Mouse (Mus musculus): ENCODE data around the gene Slc35f1. TPM values are rescaled to one million over a fixed set of nuclear protein-coding genes. Genes with fewer than 3 reads are reported as not detected.
"Not testable (repeated sequence)": the region's sequence is repeated elsewhere in the genome, so short reads cannot be mapped to it uniquely, and the experiment has no call there.

The Slc35f1 gene
- polyA plus RNA-seq, 1 experiment: 52.7 TPM

DNA sequence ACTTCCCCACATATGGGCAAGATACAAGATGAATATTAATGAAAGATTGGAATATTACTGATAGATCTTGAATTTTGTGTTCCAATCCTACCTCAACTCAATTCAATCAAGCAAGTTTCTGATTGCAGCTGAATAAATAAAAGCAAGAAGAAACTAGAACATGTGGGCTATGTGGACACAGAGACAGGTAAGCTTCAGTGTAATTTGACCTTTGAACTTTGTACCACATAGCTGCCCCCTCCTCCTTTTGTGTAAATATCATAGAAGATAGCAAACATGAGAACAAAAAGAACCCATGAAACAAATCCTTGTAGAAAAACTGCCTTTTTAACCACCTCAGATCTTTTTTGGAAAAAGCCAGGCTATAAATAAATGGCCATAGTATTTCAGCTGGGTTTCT is 180.8 kb downstream of the Slc35f1 start:
- TF ChIP-seq CTCF (IDR thresholded peaks at IDR 0.05; ENCODE audit: borderline replicate concordance, extremely low read depth, insufficient read depth, insufficient read length) (no peak), POLR2A (IDR thresholded peaks at IDR 0.05; ENCODE audit: borderline replicate concordance, extremely low read depth, insufficient read depth, insufficient read length, poor library complexity, severe bottlenecking) (no peak)
- DNase-seq (ENCODE audit: low read depth): no peak

DNA sequence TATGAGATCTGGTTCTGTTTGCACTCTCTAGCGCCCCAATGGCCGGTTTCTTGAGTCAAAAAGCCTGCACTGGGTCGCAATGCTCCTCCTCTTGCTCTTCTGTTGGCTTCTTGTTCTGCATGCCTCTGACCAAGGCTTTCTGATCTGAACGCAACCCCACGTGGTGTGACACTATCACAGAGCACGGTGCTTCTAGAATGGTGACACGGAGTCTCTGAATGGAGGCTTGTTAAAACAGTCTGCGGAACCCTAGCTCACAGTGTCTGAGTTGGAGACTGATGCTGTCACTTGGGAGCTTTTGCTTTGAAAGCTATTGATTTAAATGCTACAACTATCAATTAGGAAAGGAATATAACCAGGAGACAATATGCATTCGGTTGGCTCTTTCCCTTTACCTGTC is 183.8 kb downstream of the Slc35f1 start:
- TF ChIP-seq POLR2A (IDR thresholded peaks at IDR 0.05; ENCODE audit: borderline replicate concordance, extremely low read depth, insufficient read depth, insufficient read length, poor library complexity, severe bottlenecking): no peak
- TF ChIP-seq CTCF (IDR thresholded peaks at IDR 0.05; ENCODE audit: borderline replicate concordance, extremely low read depth, insufficient read depth, insufficient read length): no peak
- DNase-seq (ENCODE audit: low read depth): no peak

DNA sequence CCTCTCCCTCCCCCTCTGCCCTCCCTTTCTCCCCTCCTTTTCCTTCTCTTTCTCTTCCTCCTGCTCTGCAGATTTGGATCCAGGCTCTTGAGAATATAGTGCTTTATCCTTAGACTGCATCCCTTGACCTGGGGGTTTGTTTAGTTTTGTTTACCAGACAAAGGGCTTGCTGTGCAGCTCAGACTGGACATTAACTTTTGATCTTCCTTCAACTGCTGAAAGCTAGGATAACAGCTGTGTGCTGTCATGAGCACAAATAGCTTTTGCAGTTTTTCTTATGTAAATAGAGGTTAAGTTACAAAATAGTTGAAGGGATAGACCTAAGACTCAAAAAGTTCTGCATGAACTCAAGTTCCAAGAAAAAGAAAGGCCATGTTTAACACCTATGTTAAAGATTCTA is 184.4 kb downstream of the Slc35f1 start:
- no peak for DNase-seq (ENCODE audit: low read depth)
- TF ChIP-seq CTCF (IDR thresholded peaks at IDR 0.05; ENCODE audit: borderline replicate concordance, extremely low read depth, insufficient read depth, insufficient read length): no peak
- TF ChIP-seq POLR2A (IDR thresholded peaks at IDR 0.05; ENCODE audit: borderline replicate concordance, extremely low read depth, insufficient read depth, insufficient read length, poor library complexity, severe bottlenecking): no peak

DNA sequence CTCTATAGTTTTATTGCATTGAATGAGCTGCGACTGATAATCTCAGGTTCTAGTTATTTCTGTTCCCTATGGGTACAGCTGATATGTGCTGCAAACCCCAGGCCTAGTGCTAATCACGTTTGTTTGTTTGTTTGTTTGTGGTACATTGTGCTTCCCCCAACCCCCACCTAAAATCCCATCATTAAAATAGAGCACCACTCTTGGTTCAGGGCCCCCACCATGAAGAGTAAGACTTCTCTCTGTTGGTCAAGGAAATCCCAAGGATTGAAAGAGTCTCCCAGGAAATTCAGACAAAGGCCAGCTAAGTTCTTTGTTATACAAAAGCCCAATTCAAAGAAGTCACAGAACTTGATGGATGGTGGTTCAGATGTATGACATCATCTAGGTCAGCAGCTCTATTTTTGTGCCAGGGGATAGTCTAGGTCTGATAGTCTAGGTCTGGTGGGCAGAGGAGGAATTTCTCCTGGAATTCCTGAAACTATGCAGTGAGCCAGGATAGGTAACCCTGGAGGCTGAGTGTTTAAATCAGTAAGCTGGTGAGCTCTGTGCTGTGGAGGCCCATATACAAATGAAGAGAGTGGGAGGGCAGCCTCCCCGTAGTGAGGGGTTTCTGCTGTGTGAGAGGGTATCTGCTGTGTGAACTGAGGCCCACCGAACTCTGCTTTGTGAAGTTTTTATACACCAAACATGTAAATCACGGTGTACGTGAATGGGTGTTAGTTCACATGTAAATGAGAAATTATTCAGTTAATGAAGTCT is 187.1 kb downstream of the Slc35f1 start:
- peak; percentile 91 for DNase-seq (ENCODE audit: low read depth)
- TF ChIP-seq POLR2A (IDR thresholded peaks at IDR 0.05; ENCODE audit: borderline replicate concordance, extremely low read depth, insufficient read depth, insufficient read length, poor library complexity, severe bottlenecking) (no peak), CTCF (IDR thresholded peaks at IDR 0.05; ENCODE audit: borderline replicate concordance, extremely low read depth, insufficient read depth, insufficient read length) (no peak)

DNA sequence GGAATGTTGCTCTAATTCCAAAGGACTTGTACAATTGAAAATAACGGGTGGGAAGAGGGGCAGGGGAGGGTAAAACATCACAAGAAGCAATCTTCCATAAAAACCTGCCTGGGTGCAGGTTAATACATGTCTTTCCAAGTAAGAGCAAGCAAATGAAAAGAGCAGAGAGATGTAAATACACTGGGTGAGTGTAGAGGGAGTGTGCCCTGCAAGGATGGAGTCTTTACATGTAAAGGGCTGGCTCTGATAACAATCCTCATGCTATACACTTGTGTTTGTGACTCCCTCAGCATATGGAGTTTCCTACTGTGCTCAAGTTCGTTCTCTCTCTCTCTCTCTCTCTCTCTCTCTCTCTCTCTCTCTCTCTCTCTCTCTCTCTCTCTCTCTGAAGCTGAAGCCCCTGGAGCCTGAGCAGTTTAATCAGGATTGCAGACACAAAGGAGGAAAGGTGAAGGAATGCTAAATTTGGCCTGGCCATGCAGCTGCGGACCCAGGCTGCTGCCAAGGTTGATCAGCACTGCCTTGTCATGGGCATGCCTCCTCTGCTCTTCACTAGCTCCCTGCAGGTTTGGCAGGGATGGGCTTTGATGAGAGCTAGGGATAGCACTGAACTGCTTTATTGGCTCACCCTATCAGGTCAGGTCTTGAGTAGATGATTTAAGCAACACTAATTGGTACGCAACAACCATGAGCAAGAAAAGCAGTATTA is 187.9 kb downstream of the Slc35f1 start:
- TF ChIP-seq POLR2A (IDR thresholded peaks at IDR 0.05; ENCODE audit: borderline replicate concordance, extremely low read depth, insufficient read depth, insufficient read length, poor library complexity, severe bottlenecking) (no peak), CTCF (IDR thresholded peaks at IDR 0.05; ENCODE audit: borderline replicate concordance, extremely low read depth, insufficient read depth, insufficient read length) (no peak)
- peak; percentile 72 for DNase-seq (ENCODE audit: low read depth)

DNA sequence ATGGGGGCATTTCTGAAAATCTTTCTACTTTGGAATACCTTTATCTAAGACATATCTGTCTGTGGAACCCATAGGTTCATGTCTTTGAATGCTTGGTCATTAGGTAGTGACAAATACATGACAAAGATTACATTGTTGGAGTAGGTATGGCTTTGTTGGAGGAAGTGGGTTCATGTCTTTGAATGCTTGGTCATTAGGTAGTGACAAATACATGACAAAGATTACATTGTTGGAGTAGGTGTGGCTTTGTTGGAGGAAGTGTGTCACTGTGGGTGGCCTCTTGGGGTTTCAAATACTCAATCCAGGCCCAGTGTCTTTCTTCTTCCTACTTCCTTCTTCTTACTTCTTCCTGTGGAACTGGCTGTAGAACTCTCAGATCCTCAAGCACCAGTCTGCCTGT is 206.4 kb downstream of the Slc35f1 start:
- DNase-seq (ENCODE audit: low read depth): not testable (repeated sequence)

DNA sequence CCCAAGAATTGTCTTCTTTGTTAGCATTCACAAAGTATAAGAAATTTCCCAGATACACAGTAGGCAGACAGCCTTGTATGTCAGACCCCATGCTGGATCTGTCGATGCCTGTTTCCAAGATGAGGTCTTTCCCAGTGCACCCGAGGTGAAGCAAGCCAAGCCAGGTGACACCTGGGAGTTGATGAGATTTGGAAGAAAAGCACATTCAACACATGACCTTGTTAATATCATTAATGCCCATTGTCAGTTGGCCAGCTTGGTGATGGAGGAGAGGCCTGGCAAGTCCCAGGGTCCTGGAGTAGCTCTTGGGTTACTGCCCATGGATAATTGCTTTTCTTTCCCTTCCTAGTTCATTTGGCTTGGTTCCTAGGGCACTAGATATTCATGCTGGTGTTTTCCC is 214.6 kb downstream of the Slc35f1 start:
- no peak for TF ChIP-seq POLR2A (IDR thresholded peaks at IDR 0.05; ENCODE audit: borderline replicate concordance, extremely low read depth, insufficient read depth, insufficient read length, poor library complexity, severe bottlenecking)
- no peak for TF ChIP-seq CTCF (IDR thresholded peaks at IDR 0.05; ENCODE audit: borderline replicate concordance, extremely low read depth, insufficient read depth, insufficient read length)

DNA sequence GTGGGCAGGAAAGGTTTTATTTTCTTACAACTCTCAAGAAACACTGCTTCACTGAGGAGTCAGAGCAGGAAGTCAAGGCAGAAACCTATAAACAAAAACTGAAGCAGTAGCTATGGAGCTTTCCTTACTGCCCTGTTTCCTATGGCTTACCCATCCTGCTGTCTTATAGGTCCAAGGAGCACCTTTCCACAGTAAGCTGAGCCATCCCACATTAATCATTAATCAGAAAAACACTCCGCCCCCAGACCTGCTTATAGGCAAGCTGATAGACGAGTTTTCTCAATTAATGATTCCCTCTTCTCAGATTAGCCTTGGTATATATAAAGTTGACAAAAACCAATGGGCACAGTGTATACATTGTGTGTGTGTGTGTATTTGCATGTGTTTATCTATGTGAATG is 221.4 kb downstream of the Slc35f1 start:
- no peak for DNase-seq (ENCODE audit: low read depth)
- TF ChIP-seq CTCF (IDR thresholded peaks at IDR 0.05; ENCODE audit: borderline replicate concordance, extremely low read depth, insufficient read depth, insufficient read length) (no peak), POLR2A (IDR thresholded peaks at IDR 0.05; ENCODE audit: borderline replicate concordance, extremely low read depth, insufficient read depth, insufficient read length, poor library complexity, severe bottlenecking) (no peak)

More for the DNA sequence above, 214.6 kb downstream of the Slc35f1 start:
- peak; percentile 89 for DNase-seq (ENCODE audit: low read depth)

DNA sequence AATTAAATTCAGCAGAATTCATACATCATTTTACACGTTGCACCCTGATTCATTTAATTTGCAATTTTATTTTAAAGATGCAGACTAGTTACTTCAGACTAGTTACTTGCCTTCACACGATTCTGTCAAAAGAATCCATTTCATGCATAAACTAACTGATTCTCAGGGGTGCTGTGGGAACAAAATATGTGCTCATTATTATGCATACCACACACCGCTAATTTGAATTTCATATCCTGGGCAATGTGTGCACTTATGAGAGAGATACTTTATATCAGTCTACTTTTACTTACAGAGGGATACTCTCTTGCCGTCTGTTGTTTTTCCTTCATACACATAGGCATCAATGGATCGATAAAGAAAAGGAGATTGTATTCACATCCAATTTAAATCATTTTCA is 228.4 kb downstream of the Slc35f1 start:
- DNase-seq (ENCODE audit: low read depth): peak; percentile 59
- no peak for TF ChIP-seq POLR2A (IDR thresholded peaks at IDR 0.05; ENCODE audit: borderline replicate concordance, extremely low read depth, insufficient read depth, insufficient read length, poor library complexity, severe bottlenecking)

DNA sequence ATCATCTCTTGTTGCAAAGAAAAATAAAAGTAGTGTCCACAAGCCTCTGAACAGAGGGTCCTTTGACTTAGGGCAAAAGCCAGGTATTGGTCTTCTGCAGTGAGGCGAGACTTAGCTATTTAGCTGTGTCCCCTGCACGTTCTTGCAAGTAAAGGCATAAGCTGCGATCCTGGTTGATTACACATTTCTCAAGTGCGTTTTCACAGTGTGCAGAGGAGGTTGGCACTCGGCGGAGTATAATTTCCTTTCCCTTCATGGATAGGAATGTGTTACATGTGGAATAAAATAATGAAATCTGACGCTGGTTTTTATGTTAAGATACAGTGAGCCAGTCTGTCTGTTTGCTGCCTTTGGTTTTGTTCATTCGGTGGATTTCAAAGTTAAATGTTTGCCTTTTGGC is 232.8 kb downstream of the Slc35f1 start:
- TF ChIP-seq CTCF (IDR thresholded peaks at IDR 0.05; ENCODE audit: borderline replicate concordance, extremely low read depth, insufficient read depth, insufficient read length): no peak
- TF ChIP-seq POLR2A (IDR thresholded peaks at IDR 0.05; ENCODE audit: borderline replicate concordance, extremely low read depth, insufficient read depth, insufficient read length, poor library complexity, severe bottlenecking): no peak
- DNase-seq (ENCODE audit: low read depth): peak; percentile 55

DNA sequence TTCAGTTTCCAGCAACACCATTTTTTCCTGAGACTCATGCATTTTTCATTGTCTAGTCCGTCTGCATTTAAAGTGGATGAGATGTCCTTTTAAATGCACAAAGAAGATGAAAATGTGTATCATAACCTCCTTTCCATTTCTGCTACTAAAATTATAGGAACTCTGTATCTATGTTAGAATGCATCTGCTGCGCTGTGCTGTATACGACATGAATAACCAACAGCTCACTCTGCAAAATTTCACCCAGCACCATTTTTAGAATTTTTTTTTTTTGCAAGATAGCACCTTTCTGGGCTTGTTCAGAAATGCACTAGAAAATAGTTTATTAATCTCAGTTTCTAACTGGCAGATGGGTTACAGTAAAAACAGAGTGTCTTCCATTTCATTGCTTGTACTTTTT is 236.0 kb downstream of the Slc35f1 start:
- DNase-seq (ENCODE audit: low read depth): peak; percentile 39
- TF ChIP-seq POLR2A (IDR thresholded peaks at IDR 0.05; ENCODE audit: borderline replicate concordance, extremely low read depth, insufficient read depth, insufficient read length, poor library complexity, severe bottlenecking): no peak
- TF ChIP-seq CTCF (IDR thresholded peaks at IDR 0.05; ENCODE audit: borderline replicate concordance, extremely low read depth, insufficient read depth, insufficient read length): no peak

DNA sequence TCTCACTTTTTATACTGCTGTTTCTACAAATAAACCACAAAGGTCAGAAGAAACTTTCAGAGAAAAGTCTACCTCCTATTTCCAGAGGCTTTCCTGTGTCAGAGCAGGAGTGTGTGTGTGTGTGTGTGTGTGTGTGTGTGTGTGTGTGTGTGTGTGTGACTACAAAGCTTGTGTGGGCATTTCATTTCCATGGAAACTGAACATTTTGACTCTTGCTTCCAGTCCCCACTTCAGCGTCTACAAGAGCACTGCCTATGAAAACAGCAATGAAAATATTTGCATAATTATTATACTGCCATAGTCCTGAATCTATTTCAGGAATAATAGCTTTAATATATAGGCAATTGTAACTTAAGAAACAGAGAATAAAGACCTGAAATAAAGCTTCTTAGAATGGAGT is 241.8 kb downstream of the Slc35f1 start:
- TF ChIP-seq CTCF (IDR thresholded peaks at IDR 0.05; ENCODE audit: borderline replicate concordance, extremely low read depth, insufficient read depth, insufficient read length) (no peak), POLR2A (IDR thresholded peaks at IDR 0.05; ENCODE audit: borderline replicate concordance, extremely low read depth, insufficient read depth, insufficient read length, poor library complexity, severe bottlenecking) (no peak)
- no peak for DNase-seq (ENCODE audit: low read depth)
